Mouse (Mus musculus): ENCODE data around the gene Trim8. TPM values are rescaled to one million over a fixed set of nuclear protein-coding genes. Genes with fewer than 3 reads are reported as not detected.
A peak's percentile ranks its signal among the peaks of the same experiment; 100 is the strongest.

Gene Trim8
- polyA plus RNA-seq (2011; ENCODE audit: insufficient read depth, insufficient read length, low read depth, missing spikeins), result 14.2 and 16.3 TPM in 2 replicates

- Histone ChIP-seq H3K9ac (ENCODE audit: low read depth, poor library complexity, severe bottlenecking) (peak within 1 kb of the TSS; percentile 94), H3K9me3 (replicated peaks; ENCODE audit: control insufficient read depth, insufficient read depth, low read length, poor library complexity, severe bottlenecking) (no peaks in the 10 kb centered on the region), H3K36me3 (ENCODE audit: control insufficient read depth, insufficient read depth, low read length, poor library complexity, severe bottlenecking) (no peaks in the 10 kb centered on the region), H3K4me1 (ENCODE audit: control insufficient read depth, insufficient read depth, low read length) (peaks cover 2% of the 10 kb centered on the region), H3K27ac (ENCODE audit: insufficient read depth, low read length) (peak within 1 kb of the TSS; percentile 88), H3K4me3 (ENCODE audit: low read depth, low read length) (peak within 1 kb of the TSS; percentile 92), H3K27me3 (ENCODE audit: control insufficient read depth, insufficient read depth, low read length, poor library complexity, severe bottlenecking) (no peaks in the 10 kb centered on the region)
- TF ChIP-seq CTCF (IDR thresholded peaks at IDR 0.05; ENCODE audit: low read depth, low read length) (no peak), POLR2A (IDR thresholded peaks at IDR 0.05; ENCODE audit: insufficient read depth, low read length) (peak; percentile 21)
Measured at GRCm38 (mm10) chr19:46501401-46502068, at the start of gene Trim8. Gene Trim8, plus strand, starts transcription at chr19:46501702.

GRCm38 (mm10) chr19:46452052-46452827, 49.3 kb upstream of the Trim8 start:
- Histone ChIP-seq H3K36me3 (ENCODE audit: control insufficient read depth, insufficient read depth, low read length, poor library complexity, severe bottlenecking) (no peaks in the 10 kb centered on the region), H3K4me1 (ENCODE audit: control insufficient read depth, insufficient read depth, low read length) (no peaks in the 10 kb centered on the region), H3K27ac (ENCODE audit: insufficient read depth, low read length) (no peak overlapping the region), H3K9me3 (replicated peaks; ENCODE audit: control insufficient read depth, insufficient read depth, low read length, poor library complexity, severe bottlenecking) (no peaks in the 10 kb centered on the region), H3K4me3 (ENCODE audit: low read depth, low read length) (no peak overlapping the region), H3K27me3 (ENCODE audit: control insufficient read depth, insufficient read depth, low read length, poor library complexity, severe bottlenecking) (no peaks in the 10 kb centered on the region), H3K9ac (ENCODE audit: low read depth, poor library complexity, severe bottlenecking) (no peak overlapping the region)
- no peak for TF ChIP-seq EP300 (IDR thresholded peaks at IDR 0.05; ENCODE audit: insufficient read depth, low read depth, low read length)
- TF ChIP-seq CTCF (IDR thresholded peaks at IDR 0.05; ENCODE audit: low read depth, low read length), result peak; percentile 79
- TF ChIP-seq POLR2A (IDR thresholded peaks at IDR 0.05; ENCODE audit: insufficient read depth, low read length), result no peak

- Histone ChIP-seq H3K27ac (ENCODE audit: insufficient read depth, low read length) (no peak overlapping the region), H3K4me1 (ENCODE audit: control insufficient read depth, insufficient read depth, low read length) (no peaks in the 10 kb centered on the region)
- TF ChIP-seq EP300 (IDR thresholded peaks at IDR 0.05; ENCODE audit: insufficient read depth, low read depth, low read length) (no peak), CTCF (IDR thresholded peaks at IDR 0.05; ENCODE audit: low read depth, low read length) (no peak), POLR2A (IDR thresholded peaks at IDR 0.05; ENCODE audit: insufficient read depth, low read length) (no peak)
Measured at GRCm38 (mm10) chr19:46452916-46453315, 48.6 kb upstream of the Trim8 start.

GRCm38 (mm10) chr19:46454126-46454880, 47.2 kb upstream of the Trim8 start:
- H3K27ac ChIP-seq (ENCODE audit: insufficient read depth, low read length), result no peak overlapping the region
- no peak overlapping the region for H3K9ac ChIP-seq (ENCODE audit: low read depth, poor library complexity, severe bottlenecking)
- no peaks in the 10 kb centered on the region for H3K27me3 ChIP-seq (ENCODE audit: control insufficient read depth, insufficient read depth, low read length, poor library complexity, severe bottlenecking)
- no peak overlapping the region for H3K4me3 ChIP-seq (ENCODE audit: low read depth, low read length)
- H3K36me3 ChIP-seq (ENCODE audit: control insufficient read depth, insufficient read depth, low read length, poor library complexity, severe bottlenecking), result no peaks in the 10 kb centered on the region
- TF ChIP-seq CTCF (IDR thresholded peaks at IDR 0.05; ENCODE audit: low read depth, low read length) (no peak), POLR2A (IDR thresholded peaks at IDR 0.05; ENCODE audit: insufficient read depth, low read length) (no peak), EP300 (IDR thresholded peaks at IDR 0.05; ENCODE audit: insufficient read depth, low read depth, low read length) (no peak)
- H3K9me3 ChIP-seq (replicated peaks; ENCODE audit: control insufficient read depth, insufficient read depth, low read length, poor library complexity, severe bottlenecking), result no peaks in the 10 kb centered on the region
- H3K4me1 ChIP-seq (ENCODE audit: control insufficient read depth, insufficient read depth, low read length), result no peaks in the 10 kb centered on the region

More at GRCm38 (mm10) chr19:46452916-46453315, 48.6 kb upstream of the Trim8 start:
- Histone ChIP-seq H3K9ac (ENCODE audit: low read depth, poor library complexity, severe bottlenecking) (no peak overlapping the region), H3K9me3 (replicated peaks; ENCODE audit: control insufficient read depth, insufficient read depth, low read length, poor library complexity, severe bottlenecking) (no peaks in the 10 kb centered on the region), H3K4me3 (ENCODE audit: low read depth, low read length) (no peak overlapping the region), H3K36me3 (ENCODE audit: control insufficient read depth, insufficient read depth, low read length, poor library complexity, severe bottlenecking) (no peaks in the 10 kb centered on the region), H3K27me3 (ENCODE audit: control insufficient read depth, insufficient read depth, low read length, poor library complexity, severe bottlenecking) (no peaks in the 10 kb centered on the region)

- Histone ChIP-seq H3K4me1 (ENCODE audit: control insufficient read depth, insufficient read depth, low read length) (no peaks in the 10 kb centered on the region), H3K4me3 (ENCODE audit: low read depth, low read length) (no peak overlapping the region), H3K27ac (ENCODE audit: insufficient read depth, low read length) (no peak overlapping the region), H3K9ac (ENCODE audit: low read depth, poor library complexity, severe bottlenecking) (no peak overlapping the region), H3K27me3 (ENCODE audit: control insufficient read depth, insufficient read depth, low read length, poor library complexity, severe bottlenecking) (no peaks in the 10 kb centered on the region), H3K36me3 (ENCODE audit: control insufficient read depth, insufficient read depth, low read length, poor library complexity, severe bottlenecking) (no peaks in the 10 kb centered on the region), H3K9me3 (replicated peaks; ENCODE audit: control insufficient read depth, insufficient read depth, low read length, poor library complexity, severe bottlenecking) (no peaks in the 10 kb centered on the region)
- no peak for TF ChIP-seq POLR2A (IDR thresholded peaks at IDR 0.05; ENCODE audit: insufficient read depth, low read length)
Measured at GRCm38 (mm10) chr19:46455032-46455431, 46.5 kb upstream of the Trim8 start.
